Mouse (Mus musculus) kidney, adult 2 months (tissue): Measurements from ENCODE around the gene Cdk2. TPM values are rescaled to one million over a fixed set of nuclear protein-coding genes. Genes with fewer than 3 reads are reported as not detected.

ENCODE experiments used
- DNase-seq: peaks from one replicate; pipeline ENCODE4 v3.0.0; 2021
- H3K27ac ChIP-seq: fragments of 200-500 bp; 2 replicates; pipeline ENCODE4 v1.5.1; 2012; ENCODE audit warnings: low read depth, low read length, control low read depth, inconsistent platforms; ENCODE audit not compliant: insufficient read depth
- H3K27me3 ChIP-seq: fragments of 200-500 bp; replicated peaks from 2 replicates; pipeline ENCODE4 v1.6.1; 2012; ENCODE audit warnings: mild to moderate bottlenecking, moderate library complexity, low read length, inconsistent platforms; ENCODE audit not compliant: control insufficient read depth, insufficient read depth
- H3K36me3 ChIP-seq: fragments of 200-500 bp; 2 replicates; pipeline ENCODE4 v1.6.1; 2012; ENCODE audit warnings: mild to moderate bottlenecking, moderate library complexity, low read length, inconsistent platforms; ENCODE audit not compliant: control insufficient read depth, insufficient read depth
- H3K4me1 ChIP-seq: fragments of 200-500 bp; 2 replicates; pipeline ENCODE4 v1.6.1; 2011; ENCODE audit warnings: low read length; ENCODE audit not compliant: control insufficient read depth, insufficient read depth
- H3K4me3 ChIP-seq: fragments of 200-500 bp; 2 replicates; pipeline ENCODE4 v1.5.1; 2011; ENCODE audit warnings: mild to moderate bottlenecking, low read depth, low read length, control low read depth; ENCODE audit not compliant: insufficient read depth
- CTCF ChIP-seq: fragments of 200-500 bp; conservative IDR thresholded peaks from 2 replicates; pipeline ENCODE4 v1.5.1; 2011; ENCODE audit warnings: low read depth, mild to moderate bottlenecking, control low read depth, low read length, moderate library complexity, mixed read lengths; ENCODE audit not compliant: insufficient read depth, insufficient read length
- POLR2A ChIP-seq: fragments of 200-500 bp; IDR thresholded peaks from one replicate; pipeline ENCODE4 v1.6.1; 2011; ENCODE audit warnings: low read depth, low read length, control low read depth
- WGBS: fragments of 180-500 bp; shearing (Covaris S2); methylation state at CpG from one replicate; pipeline ENCODE4 v1.1.7; 2018; 5-methylcytosine and 5-hydroxymethylcytosine counted together
- polyA plus RNA-seq: library from polyadenylated mRNA; depleted of rRNA; stranded (reverse); fragments of >200 nt; gene quantifications from 2 replicates; pipeline ENCODE4 v1.2.3, GENCODE M21; 2012; rRNA removed

Gene Cdk2
- polyA plus RNA-seq, 1 experiment: 12.4 TPM

DNA sequence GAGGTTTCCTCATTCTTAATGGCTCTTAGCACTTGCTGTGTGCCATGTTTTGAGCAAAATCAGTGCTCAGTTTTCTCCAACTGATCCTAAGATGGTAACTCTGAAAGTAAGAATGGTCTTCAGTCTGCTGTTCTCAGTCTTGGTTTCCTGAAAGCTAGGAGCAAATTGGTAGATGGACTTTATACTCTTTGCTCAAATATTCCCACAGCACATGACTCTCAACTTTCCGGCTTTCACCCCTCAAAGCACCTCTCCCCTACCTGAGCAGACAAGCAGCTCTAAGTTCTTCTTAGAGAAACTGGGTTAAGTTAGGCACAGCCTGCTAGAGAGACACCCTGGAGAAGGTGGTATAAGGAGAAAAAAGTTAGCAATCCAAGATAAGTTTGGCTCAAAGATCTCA is 48.1 kb downstream of the Cdk2 start:
- H3K27me3 ChIP-seq: no peaks in the 10 kb centered on the region
- DNase-seq: peak; percentile 64
- WGBS: 45% methylated on average over 1 of the region's 1 CpGs
- H3K36me3 ChIP-seq: no peaks in the 10 kb centered on the region
- no peak for TF ChIP-seq CTCF
- TF ChIP-seq POLR2A: no peak
- H3K4me1 ChIP-seq: peaks cover 15% of the 10 kb centered on the region; the same call in 1 of the 2 replicates
- H3K4me3 ChIP-seq: no peak overlapping the region
- peak overlapping the region; percentile 92 for H3K27ac ChIP-seq

GRCm38 (mm10) chr10:128655254-128655653 is 49.6 kb downstream of the Cdk2 start:
- no peak for TF ChIP-seq CTCF
- TF ChIP-seq POLR2A: no peak
- WGBS: 83% methylated on average over 3 of the region's 3 CpGs
- no peak overlapping the region for H3K4me3 ChIP-seq
- 0 out of 2 replicates have a peak overlapping the region, but pooled peaks have one; percentile 17 for H3K27ac ChIP-seq
- DNase-seq: peak; percentile 35
- H3K4me1 ChIP-seq: peaks cover 15% of the 10 kb centered on the region; the same call in 1 of the 2 replicates
- H3K27me3 ChIP-seq: no peaks in the 10 kb centered on the region
- no peaks in the 10 kb centered on the region for H3K36me3 ChIP-seq

- 36% methylated on average over 4 of the region's 4 CpGs for WGBS
- Histone ChIP-seq H3K4me3 (no peak overlapping the region), H3K4me1 (peaks cover 15% of the 10 kb centered on the region; the same call in 1 of the 2 replicates), H3K36me3 (no peaks in the 10 kb centered on the region), H3K27me3 (no peaks in the 10 kb centered on the region), H3K27ac (peak overlapping the region; percentile 85)
- peak; percentile 86 for DNase-seq
- TF ChIP-seq POLR2A (no peak), CTCF (no peak)
Observed at GRCm38 (mm10) chr10:128653866-128654265, 51.0 kb downstream of the Cdk2 start.

Other genes starting within 250 kb of the Cdk2 start
- gene Smarcc2, start 245.8 kb downstream of the Cdk2 start, polyA plus RNA-seq: 81.3 and 81.4 TPM in 2 replicates
- 897 and 1,416 TPM in 2 replicates for gene Myl6, start 210.9 kb downstream of the Cdk2 start, polyA plus RNA-seq
- gene Myl6b, start 206.3 kb downstream of the Cdk2 start, polyA plus RNA-seq: 8.4 and 10.6 TPM in 2 replicates
- gene Esyt1, start 179.2 kb downstream of the Cdk2 start, polyA plus RNA-seq: 24.5 and 25.5 TPM in 2 replicates
- gene Zc3h10, start 157.3 kb downstream of the Cdk2 start, polyA plus RNA-seq: 10.0 and 11.3 TPM in 2 replicates
- gene Rpl41, start 155.7 kb downstream of the Cdk2 start, polyA plus RNA-seq: 1,799 and 2,275 TPM in 2 replicates
- gene Pa2g4, start 139.0 kb downstream of the Cdk2 start, polyA plus RNA-seq: 18.5 and 25.1 TPM in 2 replicates
- 26.9 and 30.2 TPM in 2 replicates for gene Erbb3, start 115.4 kb downstream of the Cdk2 start, polyA plus RNA-seq
- gene Rps26, start 78.3 kb downstream of the Cdk2 start, polyA plus RNA-seq: 520 and 798 TPM in 2 replicates
- gene Ikzf4, start 59.0 kb downstream of the Cdk2 start, polyA plus RNA-seq: 2.9 and 3.2 TPM in 2 replicates
- 76.3 and 84.1 TPM in 2 replicates for gene Suox, start 31.0 kb downstream of the Cdk2 start, polyA plus RNA-seq
- gene Rab5b, start 8.8 kb downstream of the Cdk2 start, polyA plus RNA-seq: 101 and 111 TPM in 2 replicates
- gene Pmel, start 836 bp downstream of the Cdk2 start, polyA plus RNA-seq: 0.61 and 1.0 TPM in 2 replicates
- 17.4 and 24.5 TPM in 2 replicates for gene Dgka, start 39.8 kb upstream of the Cdk2 start, polyA plus RNA-seq
- gene Pym1, start 42.9 kb upstream of the Cdk2 start, polyA plus RNA-seq: 17.6 and 20.0 TPM in 2 replicates
- gene Mmp19, start 85.9 kb upstream of the Cdk2 start, polyA plus RNA-seq: 1.7 and 2.5 TPM in 2 replicates
- gene Dnajc14, start 99.0 kb upstream of the Cdk2 start, polyA plus RNA-seq: 16.2 and 17.3 TPM in 2 replicates
- 10.0 and 11.8 TPM in 2 replicates for gene Tmem198b, start 99.3 kb upstream of the Cdk2 start, polyA plus RNA-seq
- 5.6 and 13.7 TPM in 2 replicates for gene Sarnp, start 112.3 kb upstream of the Cdk2 start, polyA plus RNA-seq
- 82.9 and 92.1 TPM in 2 replicates for gene Ormdl2, start 116.6 kb upstream of the Cdk2 start, polyA plus RNA-seq
- 2.5 and 2.9 TPM in 2 replicates for gene Gdf11, start 186.7 kb upstream of the Cdk2 start, polyA plus RNA-seq
- 713 and 847 TPM in 2 replicates for gene Cd63, start 196.0 kb upstream of the Cdk2 start, polyA plus RNA-seq
- 38.9 and 46.0 TPM in 2 replicates for gene Rdh5, start 217.9 kb upstream of the Cdk2 start, polyA plus RNA-seq
- 339 and 365 TPM in 2 replicates for gene Bloc1s1, start 219.0 kb upstream of the Cdk2 start, polyA plus RNA-seq
- gene Itga7, start 228.8 kb upstream of the Cdk2 start, polyA plus RNA-seq: 14.6 and 17.8 TPM in 2 replicates